Mouse (Mus musculus): ENCODE results near the gene Reep3.

Gene Reep3

GRCm38 (mm10) chr10:67081206-67082007 lies 15.3 kb downstream of the Reep3 start:
- no peak for DNase-seq

- DNase-seq = no peak
Observed at GRCm38 (mm10) chr10:67079030-67079429, 17.7 kb downstream of the Reep3 start.

GRCm38 (mm10) chr10:67075931-67076878 lies 20.5 kb downstream of the Reep3 start:
- peak; percentile 49 for DNase-seq

GRCm38 (mm10) chr10:67073577-67073976 lies 23.2 kb downstream of the Reep3 start:
- DNase-seq = no peak

GRCm38 (mm10) chr10:67072600-67072999 lies 24.1 kb downstream of the Reep3 start:
- no peak for DNase-seq

GRCm38 (mm10) chr10:67071884-67072283 lies 24.9 kb downstream of the Reep3 start:
- DNase-seq = no peak

- DNase-seq = no peak
Observed at GRCm38 (mm10) chr10:67071389-67071788, 25.4 kb downstream of the Reep3 start.

GRCm38 (mm10) chr10:67069013-67069412 lies 27.7 kb downstream of the Reep3 start:
- DNase-seq = peak; percentile 41

GRCm38 (mm10) chr10:67066421-67066820 lies 30.3 kb downstream of the Reep3 start:
- DNase-seq = no peak

- no peak for DNase-seq
Observed at GRCm38 (mm10) chr10:67065927-67066326, 30.8 kb downstream of the Reep3 start.

- no peak for DNase-seq
Observed at GRCm38 (mm10) chr10:67065277-67065887, 31.4 kb downstream of the Reep3 start.

GRCm38 (mm10) chr10:67061823-67062222 lies 34.9 kb downstream of the Reep3 start:
- DNase-seq = no peak

GRCm38 (mm10) chr10:67061367-67061801 lies 35.4 kb downstream of the Reep3 start:
- DNase-seq = no peak

GRCm38 (mm10) chr10:67058702-67059101 lies 38.0 kb downstream of the Reep3 start:
- no peak for DNase-seq

GRCm38 (mm10) chr10:67058297-67058696 lies 38.4 kb downstream of the Reep3 start:
- DNase-seq = peak; percentile 58

GRCm38 (mm10) chr10:67057696-67058095 lies 39.0 kb downstream of the Reep3 start:
- DNase-seq = no peak

- DNase-seq = no peak
Observed at GRCm38 (mm10) chr10:67057208-67057607, 39.5 kb downstream of the Reep3 start.

- no peak for DNase-seq
Observed at GRCm38 (mm10) chr10:67055867-67056856, 40.6 kb downstream of the Reep3 start.

GRCm38 (mm10) chr10:67053475-67053874 lies 43.3 kb downstream of the Reep3 start:
- no peak for DNase-seq

- DNase-seq = no peak
Observed at GRCm38 (mm10) chr10:67052429-67052828, 44.3 kb downstream of the Reep3 start.

GRCm38 (mm10) chr10:67051466-67051865 lies 45.3 kb downstream of the Reep3 start:
- no peak for DNase-seq

- DNase-seq = no peak
Observed at GRCm38 (mm10) chr10:67050766-67051165, 46.0 kb downstream of the Reep3 start.

Measured in kidney, postnatal 14 days (tissue).